Mouse (Mus musculus): ENCODE data around the gene Chd5. TPM values are rescaled to one million over a fixed set of nuclear protein-coding genes. Genes with fewer than 3 reads are reported as not detected.

The Chd5 gene
- polyA plus RNA-seq, 1 experiment from 2014 or later: 46.7 TPM

DNA sequence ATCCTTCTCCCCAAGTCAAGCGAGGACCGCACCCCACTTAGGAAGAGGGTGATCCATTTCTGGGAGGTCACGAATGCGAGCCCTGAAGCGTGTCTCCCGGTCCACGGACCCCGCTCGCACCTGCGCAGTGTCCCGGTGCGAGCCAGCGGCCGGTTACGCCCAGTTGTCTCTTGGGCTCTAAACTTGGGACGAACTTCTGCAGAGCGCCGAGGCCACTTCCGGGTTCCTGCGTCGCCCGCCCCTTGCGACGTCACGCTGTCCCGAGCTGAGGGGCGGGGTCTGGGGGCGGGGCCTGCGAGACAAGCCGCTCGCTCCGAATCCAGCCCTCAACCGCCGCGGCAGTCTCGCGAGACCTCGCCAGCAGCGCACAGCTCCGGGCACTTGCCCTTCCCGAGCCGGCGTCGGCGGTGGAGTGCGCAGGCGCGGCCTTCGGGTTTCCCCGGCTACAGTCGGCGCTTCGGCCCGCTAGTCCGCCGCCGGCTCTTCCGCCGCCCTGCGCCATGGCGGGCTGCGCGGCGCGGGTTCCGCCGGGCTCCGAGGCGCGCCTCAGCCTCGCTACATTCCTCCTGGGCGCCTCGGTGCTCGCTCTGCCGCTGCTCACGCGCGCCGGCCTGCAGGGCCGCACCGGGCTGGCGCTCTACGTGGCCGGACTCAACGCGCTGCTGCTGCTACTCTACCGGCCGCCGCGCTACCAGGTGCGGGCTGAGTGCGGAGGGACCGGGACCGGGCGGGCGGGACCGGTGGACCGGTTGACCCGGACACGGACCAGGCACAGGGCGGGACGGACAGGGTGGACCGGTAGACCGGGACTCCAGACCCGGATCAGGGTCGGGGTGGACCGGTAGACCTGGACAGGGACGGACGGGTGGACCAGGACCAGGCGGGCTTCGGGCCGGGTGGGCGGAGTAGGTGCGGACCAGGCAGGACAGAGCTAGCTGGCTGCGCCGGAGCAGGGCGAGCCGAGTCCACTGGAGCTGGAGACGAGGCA is 41.3 kb upstream of the Chd5 start, which contains the start of gene Icmt:
TSS of gene Icmt (plus strand) at position 354 of the 988 bp plus-strand sequence.
- peak within 1 kb of the TSS; percentile 97 for H3K9ac ChIP-seq
- peak within 1 kb of the TSS; percentile 96 for H3K4me3 ChIP-seq (replicated peaks; ENCODE audit: low read length)
- H3K4me1 ChIP-seq (replicated peaks; ENCODE audit: control insufficient read depth, insufficient read depth, low read length): peaks cover 22% of the 10 kb centered on the region
- peak within 1 kb of the TSS; percentile 96 for H3K4me2 ChIP-seq (replicated peaks)
- under 1% methylated on average over 110 of the region's 119 CpGs for WGBS
- H3K27me3 ChIP-seq (ENCODE audit: control insufficient read depth, insufficient read depth, low read length): peaks cover 39% of the 10 kb centered on the region
- DNase-seq (ENCODE audit: low spot score) (peak; percentile 99), ATAC-seq (ENCODE audit: low FRiP score) (peak; percentile 95)
- H3K9me3 ChIP-seq (ENCODE audit: control insufficient read depth, low read length): no peaks in the 10 kb centered on the region
- H3K36me3 ChIP-seq (replicated peaks; ENCODE audit: control insufficient read depth, insufficient read depth): peaks cover 27% of the 10 kb centered on the region
- peak within 1 kb of the TSS; percentile 80 for H3K27ac ChIP-seq

- 0 out of 2 replicates have a peak overlapping the region, but pooled peaks have one; percentile 4 for H3K9ac ChIP-seq
- no peak for DNase-seq (ENCODE audit: low spot score)
- H3K9me3 ChIP-seq (ENCODE audit: control insufficient read depth, low read length): no peaks in the 10 kb centered on the region
- H3K27me3 ChIP-seq (ENCODE audit: control insufficient read depth, insufficient read depth, low read length): peaks cover 22% of the 10 kb centered on the region
- H3K4me1 ChIP-seq (replicated peaks; ENCODE audit: control insufficient read depth, insufficient read depth, low read length): peaks cover 12% of the 10 kb centered on the region
- H3K4me2 ChIP-seq (replicated peaks): no peak overlapping the region
- ATAC-seq (ENCODE audit: low FRiP score): no peak
- 87% methylated on average over 14 of the region's 14 CpGs for WGBS
- H3K36me3 ChIP-seq (replicated peaks; ENCODE audit: control insufficient read depth, insufficient read depth): peaks cover 44% of the 10 kb centered on the region
- H3K27ac ChIP-seq: no peak overlapping the region
- no peak overlapping the region for H3K4me3 ChIP-seq (replicated peaks; ENCODE audit: low read length)
These were observed 39.6 kb upstream of the Chd5 start for GRCm38 (mm10) chr4:152298836-152299235.

GRCm38 (mm10) chr4:152300375-152300774 is 38.1 kb upstream of the Chd5 start:
- Histone ChIP-seq H3K9me3 (ENCODE audit: control insufficient read depth, low read length) (no peaks in the 10 kb centered on the region), H3K4me3 (replicated peaks; ENCODE audit: low read length) (no peak overlapping the region), H3K4me1 (replicated peaks; ENCODE audit: control insufficient read depth, insufficient read depth, low read length) (peaks cover 12% of the 10 kb centered on the region), H3K36me3 (replicated peaks; ENCODE audit: control insufficient read depth, insufficient read depth) (peaks cover 56% of the 10 kb centered on the region), H3K9ac (no peak overlapping the region), H3K27me3 (ENCODE audit: control insufficient read depth, insufficient read depth, low read length) (peaks cover 7% of the 10 kb centered on the region), H3K27ac (no peak overlapping the region), H3K4me2 (replicated peaks) (no peak overlapping the region)
- DNase-seq (ENCODE audit: low spot score) (no peak), ATAC-seq (ENCODE audit: low FRiP score) (no peak)
- 85% methylated on average over 8 of the region's 8 CpGs for WGBS

DNA sequence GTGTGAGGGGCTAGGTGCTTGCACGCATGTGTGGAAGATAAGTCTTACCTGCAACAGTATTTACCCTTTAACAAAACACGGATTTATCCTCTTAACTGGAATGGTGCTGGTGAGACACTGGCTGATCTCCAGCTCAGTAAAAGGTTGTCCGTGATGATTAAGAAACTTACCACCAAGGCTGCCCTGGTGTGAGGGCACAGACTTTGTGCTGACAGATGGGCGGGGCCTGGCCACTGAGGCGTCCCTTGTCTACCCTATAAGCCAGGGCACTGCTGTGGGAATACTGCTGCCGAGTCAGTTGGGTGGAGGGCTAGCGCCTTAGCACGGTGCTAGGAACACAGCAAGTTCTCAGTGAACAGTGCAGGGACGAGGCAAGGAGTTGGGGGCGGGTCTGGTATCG is 36.4 kb upstream of the Chd5 start:
- Histone ChIP-seq H3K4me3 (replicated peaks; ENCODE audit: low read length) (no peak overlapping the region), H3K27me3 (ENCODE audit: control insufficient read depth, insufficient read depth, low read length) (no peaks in the 10 kb centered on the region), H3K4me2 (replicated peaks) (no peak overlapping the region), H3K4me1 (replicated peaks; ENCODE audit: control insufficient read depth, insufficient read depth, low read length) (peaks cover 12% of the 10 kb centered on the region), H3K9ac (no peak overlapping the region), H3K9me3 (ENCODE audit: control insufficient read depth, low read length) (no peaks in the 10 kb centered on the region), H3K27ac (no peak overlapping the region), H3K36me3 (replicated peaks; ENCODE audit: control insufficient read depth, insufficient read depth) (peaks cover 56% of the 10 kb centered on the region)
- WGBS: 64% methylated on average over 11 of the region's 11 CpGs
- DNase-seq (ENCODE audit: low spot score) (no peak), ATAC-seq (ENCODE audit: low FRiP score) (no peak)

- 94% methylated on average over 10 of the region's 10 CpGs for WGBS
- DNase-seq (ENCODE audit: low spot score) (no peak), ATAC-seq (ENCODE audit: low FRiP score) (no peak)
- H3K4me2 ChIP-seq (replicated peaks): no peak overlapping the region
- peaks cover 56% of the 10 kb centered on the region for H3K36me3 ChIP-seq (replicated peaks; ENCODE audit: control insufficient read depth, insufficient read depth)
- H3K4me1 ChIP-seq (replicated peaks; ENCODE audit: control insufficient read depth, insufficient read depth, low read length): peaks cover 7% of the 10 kb centered on the region
- no peak overlapping the region for H3K9ac ChIP-seq
- no peaks in the 10 kb centered on the region for H3K9me3 ChIP-seq (ENCODE audit: control insufficient read depth, low read length)
- H3K4me3 ChIP-seq (replicated peaks; ENCODE audit: low read length): no peak overlapping the region
- no peaks in the 10 kb centered on the region for H3K27me3 ChIP-seq (ENCODE audit: control insufficient read depth, insufficient read depth, low read length)
- H3K27ac ChIP-seq: no peak overlapping the region
These were observed 35.3 kb upstream of the Chd5 start for GRCm38 (mm10) chr4:152303172-152303571.

DNA sequence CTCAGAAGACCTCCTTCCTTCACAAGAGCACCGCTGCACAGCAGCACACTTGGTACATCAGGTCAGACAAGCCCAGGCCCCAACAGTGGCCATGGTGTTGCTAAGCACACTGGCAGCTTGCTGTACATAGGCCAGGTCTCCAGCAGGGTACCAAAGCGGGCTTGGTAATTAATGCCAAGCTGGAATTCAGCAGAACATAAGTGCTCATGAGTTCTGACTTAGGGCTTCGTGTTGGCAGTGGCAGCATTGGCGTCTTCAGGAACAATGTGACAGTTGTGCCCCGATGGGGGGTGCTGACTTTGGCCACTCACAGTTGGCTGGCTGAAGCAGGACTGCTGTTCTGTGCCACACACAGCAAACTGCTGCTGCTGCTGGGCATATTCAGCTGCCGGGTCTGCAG is 33.8 kb upstream of the Chd5 start:
- Histone ChIP-seq H3K27me3 (ENCODE audit: control insufficient read depth, insufficient read depth, low read length) (0 out of 2 replicates have a peak, but pooled peaks cover under 1% of the 10 kb centered on the region), H3K9me3 (ENCODE audit: control insufficient read depth, low read length) (no peaks in the 10 kb centered on the region), H3K4me2 (replicated peaks) (no peak overlapping the region), H3K9ac (no peak overlapping the region), H3K4me3 (replicated peaks; ENCODE audit: low read length) (no peak overlapping the region), H3K36me3 (replicated peaks; ENCODE audit: control insufficient read depth, insufficient read depth) (peaks cover 61% of the 10 kb centered on the region), H3K27ac (no peak overlapping the region), H3K4me1 (replicated peaks; ENCODE audit: control insufficient read depth, insufficient read depth, low read length) (0 out of 2 replicates have a peak, but pooled peaks cover 4% of the 10 kb centered on the region)
- WGBS: 85% methylated on average over 6 of the region's 6 CpGs
- DNase-seq (ENCODE audit: low spot score) (peak; percentile 47), ATAC-seq (ENCODE audit: low FRiP score) (no peak)

GRCm38 (mm10) chr4:152305991-152306390 is 32.5 kb upstream of the Chd5 start:
- Histone ChIP-seq H3K9ac (no peak overlapping the region), H3K27me3 (ENCODE audit: control insufficient read depth, insufficient read depth, low read length) (peaks cover 14% of the 10 kb centered on the region), H3K36me3 (replicated peaks; ENCODE audit: control insufficient read depth, insufficient read depth) (peaks cover 49% of the 10 kb centered on the region), H3K4me1 (replicated peaks; ENCODE audit: control insufficient read depth, insufficient read depth, low read length) (0 out of 2 replicates have a peak, but pooled peaks cover 4% of the 10 kb centered on the region), H3K27ac (no peak overlapping the region), H3K4me3 (replicated peaks; ENCODE audit: low read length) (no peak overlapping the region), H3K4me2 (replicated peaks) (no peak overlapping the region), H3K9me3 (ENCODE audit: control insufficient read depth, low read length) (no peaks in the 10 kb centered on the region)
- 63% methylated on average over 6 of the region's 6 CpGs for WGBS
- DNase-seq (ENCODE audit: low spot score) (no peak), ATAC-seq (ENCODE audit: low FRiP score) (no peak)

DNA sequence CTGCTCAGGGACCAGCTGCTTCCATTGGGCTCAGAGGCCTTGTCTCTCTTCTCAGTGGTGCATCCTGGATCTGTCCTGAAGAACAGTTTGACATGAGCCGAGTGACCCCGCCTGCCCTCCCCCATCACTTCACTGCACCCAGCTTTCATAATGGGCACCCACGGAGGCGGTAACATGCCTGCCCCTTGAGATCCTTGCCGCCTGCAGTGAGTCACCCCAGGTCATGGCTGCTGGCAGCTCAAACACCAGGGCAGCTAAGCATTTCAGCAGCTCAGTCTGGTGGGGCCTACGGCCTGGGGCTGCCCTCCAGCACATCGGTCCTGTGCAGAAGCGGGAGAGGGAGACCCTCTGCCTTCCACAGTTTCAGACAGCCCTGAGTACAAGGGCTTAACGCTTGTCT is 30.9 kb upstream of the Chd5 start:
- Histone ChIP-seq H3K9me3 (ENCODE audit: control insufficient read depth, low read length) (no peaks in the 10 kb centered on the region), H3K9ac (no peak overlapping the region), H3K4me1 (replicated peaks; ENCODE audit: control insufficient read depth, insufficient read depth, low read length) (0 out of 2 replicates have a peak, but pooled peaks cover 7% of the 10 kb centered on the region), H3K4me3 (replicated peaks; ENCODE audit: low read length) (no peak overlapping the region), H3K27ac (no peak overlapping the region), H3K27me3 (ENCODE audit: control insufficient read depth, insufficient read depth, low read length) (peaks cover 29% of the 10 kb centered on the region), H3K36me3 (replicated peaks; ENCODE audit: control insufficient read depth, insufficient read depth) (peaks cover 33% of the 10 kb centered on the region), H3K4me2 (replicated peaks) (no peak overlapping the region)
- ATAC-seq (ENCODE audit: low FRiP score) (no peak), DNase-seq (ENCODE audit: low spot score) (no peak)
- 80% methylated on average over 9 of the region's 9 CpGs for WGBS

GRCm38 (mm10) chr4:152312186-152312585 is 26.3 kb upstream of the Chd5 start:
- DNase-seq (ENCODE audit: low spot score): no peak

More at GRCm38 (mm10) chr4:152312186-152312585, 26.3 kb upstream of the Chd5 start:
- H3K27ac ChIP-seq: no peak overlapping the region
- H3K9ac ChIP-seq: no peak overlapping the region
- ATAC-seq (ENCODE audit: low FRiP score): no peak
- WGBS: 5% methylated on average over 14 of the region's 14 CpGs
- peak overlapping the region; percentile 3; the same call in 1 of the 2 replicates for H3K4me3 ChIP-seq (replicated peaks; ENCODE audit: low read length)
- H3K4me1 ChIP-seq (replicated peaks; ENCODE audit: control insufficient read depth, insufficient read depth, low read length): peaks cover 21% of the 10 kb centered on the region; the same call in 1 of the 2 replicates
- peak overlapping the region; percentile 71 for H3K4me2 ChIP-seq (replicated peaks)
- H3K36me3 ChIP-seq (replicated peaks; ENCODE audit: control insufficient read depth, insufficient read depth): peaks cover 8% of the 10 kb centered on the region; the same call in 1 of the 2 replicates
- no peaks in the 10 kb centered on the region for H3K9me3 ChIP-seq (ENCODE audit: control insufficient read depth, low read length)
- peaks cover 76% of the 10 kb centered on the region for H3K27me3 ChIP-seq (ENCODE audit: control insufficient read depth, insufficient read depth, low read length)
